ENCODE assay signal across 33 mouse cellular contexts in the genomic region with DNA sequence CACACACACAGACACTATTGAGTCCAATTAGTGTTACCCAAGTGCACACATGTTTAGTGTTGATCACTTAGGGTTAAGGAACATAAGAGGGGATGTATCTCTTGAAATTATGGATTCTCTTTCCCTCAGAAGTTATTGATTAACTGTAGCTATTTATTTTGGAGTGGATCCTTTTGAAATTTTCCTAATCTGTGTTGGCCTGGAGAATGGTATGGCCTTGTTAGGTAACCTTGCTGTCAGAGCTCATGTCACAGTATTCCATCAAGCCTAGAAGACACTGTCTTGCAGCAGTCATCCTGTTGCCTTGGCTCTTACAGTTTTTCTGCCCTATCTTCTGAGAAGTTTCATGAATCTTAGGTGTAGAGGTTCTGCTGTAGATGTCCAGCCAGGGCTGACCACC.
"Had no signal": no experiment of that assay in that cellular context is flagged by ENCODE, and none has a peak within 500 bp of the region (broad histone marks: within the 10 kb centered on the region; RNA-seq: fewer than 3 reads in every experiment).

No protein-coding gene starts in this region.

- H3K27ac ChIP-seq: heart, adult 2 months; heart, embryonic 10.5 days; heart, embryonic 13.5 days; heart, embryonic 15.5 days; hindbrain, embryonic 10.5 days; hindbrain, embryonic 12.5 days; hindbrain, embryonic 13.5 days; hindbrain, embryonic 14.5 days; hindbrain, embryonic 15.5 days; hindbrain, postnatal 0 days; intestine, embryonic 15.5 days; kidney, embryonic 15.5 days; kidney, postnatal 0 days; layer of hippocampus, adult 2 months had no signal

- H3K9ac ChIP-seq: heart, embryonic 12.5 days; heart, embryonic 13.5 days; heart, embryonic 15.5 days; hindbrain, embryonic 12.5 days; hindbrain, embryonic 13.5 days; hindbrain, embryonic 14.5 days; hindbrain, embryonic 15.5 days; intestine, embryonic 15.5 days; kidney, embryonic 15.5 days had no signal

- H3K4me2 ChIP-seq: heart, embryonic 11.5 days; heart, embryonic 12.5 days; heart, embryonic 13.5 days; heart, embryonic 15.5 days; hindbrain, embryonic 12.5 days; hindbrain, embryonic 13.5 days; hindbrain, embryonic 14.5 days; hindbrain, embryonic 15.5 days; intestine, embryonic 15.5 days; kidney, embryonic 15.5 days had no signal

- ATAC-seq: hindbrain, embryonic 16.5 days; hindbrain, postnatal 0 days; inflammation-experienced regulatory T-cells, adult 6 months had no signal

- H3K4me1 ChIP-seq: heart, embryonic 10.5 days; heart, embryonic 15.5 days; hindbrain, embryonic 10.5 days; hindbrain, embryonic 12.5 days; hindbrain, embryonic 13.5 days; hindbrain, embryonic 15.5 days; intestine, embryonic 15.5 days; kidney, embryonic 15.5 days had no signal

- DNase-seq: heart, adult 2 months; heart, postnatal 10 days; heart, postnatal 14 days; heart, postnatal 36 days; heart, postnatal 4 days; kidney, adult 11 months; kidney, adult 18-20 months; kidney, adult 2 months; kidney, adult 8-10 months; kidney, adult 9 months; kidney, postnatal 10 days; kidney, postnatal 14 days; kidney, postnatal 25 days; kidney, postnatal 36 days; kidney, postnatal 4 days; layer of hippocampus, adult 9-11 months had no signal

- H3K9me3 ChIP-seq: heart, embryonic 10.5 days; heart, embryonic 12.5 days; heart, embryonic 13.5 days; heart, embryonic 15.5 days; hindbrain, embryonic 10.5 days; hindbrain, embryonic 12.5 days; hindbrain, embryonic 13.5 days; hindbrain, embryonic 15.5 days; intestine, embryonic 15.5 days; kidney, embryonic 15.5 days had no signal

- H3K36me3 ChIP-seq: heart, embryonic 10.5 days; heart, embryonic 12.5 days; heart, embryonic 13.5 days; heart, embryonic 15.5 days; hindbrain, embryonic 10.5 days; hindbrain, embryonic 12.5 days; hindbrain, embryonic 13.5 days; hindbrain, embryonic 15.5 days; intestine, embryonic 15.5 days; kidney, embryonic 15.5 days had no signal

- H3K4me3 ChIP-seq: heart, adult 2 months; heart, embryonic 10.5 days; heart, embryonic 12.5 days; heart, embryonic 13.5 days; heart, embryonic 15.5 days; hindbrain, embryonic 10.5 days; hindbrain, embryonic 12.5 days; hindbrain, embryonic 13.5 days; hindbrain, embryonic 15.5 days; intestine, embryonic 15.5 days; kidney, embryonic 15.5 days; layer of hippocampus, adult 2 months had no signal

- H3K27me3 ChIP-seq: heart, embryonic 12.5 days; heart, embryonic 13.5 days; heart, embryonic 15.5 days; hindbrain, embryonic 12.5 days; hindbrain, embryonic 13.5 days; hindbrain, embryonic 15.5 days; intestine, embryonic 15.5 days; kidney, embryonic 15.5 days had no signal
